Mouse (Mus musculus) kidney, embryonic 14.5 days (tissue): Measurements from ENCODE around the gene Ccdc24. TPM values are rescaled to one million over a fixed set of nuclear protein-coding genes. Genes with fewer than 3 reads are reported as not detected.

Source experiments
- ATAC-seq: fragments of 200-750 bp; cut with Nextera tagmentation; 2 replicates; pipeline ENCODE4 v1.8.0; 2017; ENCODE audit warnings: moderate number of reproducible peaks, mild to moderate bottlenecking, moderate TSS enrichment, moderate library complexity; ENCODE audit not compliant: low FRiP score, low TSS enrichment
- H3K27ac ChIP-seq: fragments of 300-500 bp; sonication (generic); 2 replicates; pipeline ENCODE4 v1.5.1; 2014; ENCODE audit warnings: low read depth, mild to moderate bottlenecking, low read length, moderate library complexity, mixed read lengths
- H3K27me3 ChIP-seq: fragments of 300-500 bp; sonication (generic); 2 replicates; pipeline ENCODE4 v1.6.1; 2014; ENCODE audit warnings: mild to moderate bottlenecking, low read length; ENCODE audit not compliant: control insufficient read depth, insufficient read depth
- H3K36me3 ChIP-seq: fragments of 300-500 bp; sonication (generic); 2 replicates; pipeline ENCODE4 v1.6.1; 2014; ENCODE audit warnings: low read length, mixed read lengths; ENCODE audit not compliant: control insufficient read depth, insufficient read depth
- H3K4me1 ChIP-seq: fragments of 300-500 bp; sonication (generic); 2 replicates; pipeline ENCODE4 v1.6.1; 2014; ENCODE audit warnings: low read length, mixed read lengths; ENCODE audit not compliant: control insufficient read depth, insufficient read depth
- H3K4me2 ChIP-seq: fragments of 300-500 bp; sonication (generic); replicated peaks from 2 replicates; pipeline ENCODE4 v1.6.1; 2014; ENCODE audit warnings: low read depth, mild to moderate bottlenecking, low read length
- H3K4me3 ChIP-seq: fragments of 300-500 bp; sonication (generic); 2 replicates; pipeline ENCODE4 v1.5.1; 2014; ENCODE audit warnings: mild to moderate bottlenecking, low read length
- H3K9ac ChIP-seq: fragments of 300-500 bp; sonication (generic); 2 replicates; pipeline ENCODE4 v1.6.1; 2014; ENCODE audit warnings: low read depth, mild to moderate bottlenecking, low read length, moderate library complexity
- H3K9me3 ChIP-seq: fragments of 300-500 bp; sonication (generic); 2 replicates; pipeline ENCODE4 v1.6.1; 2016; ENCODE audit warnings: low read length; ENCODE audit not compliant: control insufficient read depth
- WGBS: fragments of 180-500 bp; shearing (Covaris S2); extraction: QIAGEN DNeasy Blood & Tissue Kit; methylation state at CpG from one replicate; pipeline ENCODE4 v1.1.7; 2014; 5-methylcytosine and 5-hydroxymethylcytosine counted together
- polyA plus RNA-seq: library from polyadenylated mRNA; unstranded; fragments of >200 nt; fragmentation: Nextera tagmentation; extraction: Ambion mirVana; gene quantifications from 2 replicates; pipeline ENCODE4 v1.2.1, GENCODE M21; 2014

Ccdc24 gene
- polyA plus RNA-seq, 1 experiment from 2014 or later = 2.0 TPM

DNA sequence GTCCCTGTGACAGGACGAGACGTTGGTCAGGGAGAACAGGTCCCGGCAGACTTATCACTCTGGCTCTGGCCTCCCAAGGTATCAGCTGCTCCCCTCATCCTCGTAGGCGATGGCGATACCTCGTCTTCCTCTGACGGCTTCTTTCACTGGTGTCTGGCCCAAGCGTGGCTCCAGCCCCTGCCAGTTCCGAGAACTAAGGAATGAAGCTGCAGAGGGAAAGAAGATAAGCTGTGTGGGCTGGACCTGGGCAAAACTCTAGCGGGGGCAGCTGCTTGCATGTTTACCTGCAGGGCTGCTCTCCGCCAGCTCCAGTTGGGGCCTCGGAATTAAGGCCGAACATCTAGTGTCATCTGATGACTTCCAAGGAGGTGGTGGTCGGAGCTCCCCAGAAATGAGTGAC lies 17.1 kb upstream of the Ccdc24 start:
- Histone ChIP-seq H3K9ac (no peak overlapping the region), H3K4me2 (no peak overlapping the region), H3K27me3 (no peaks in the 10 kb centered on the region), H3K4me3 (no peak overlapping the region), H3K9me3 (no peaks in the 10 kb centered on the region), H3K36me3 (peaks cover 26% of the 10 kb centered on the region), H3K27ac (no peak overlapping the region), H3K4me1 (peaks cover 12% of the 10 kb centered on the region; the same call in 1 of the 2 replicates)
- ATAC-seq = no peak
- 90% methylated on average over 15 of the region's 15 CpGs for WGBS

DNA sequence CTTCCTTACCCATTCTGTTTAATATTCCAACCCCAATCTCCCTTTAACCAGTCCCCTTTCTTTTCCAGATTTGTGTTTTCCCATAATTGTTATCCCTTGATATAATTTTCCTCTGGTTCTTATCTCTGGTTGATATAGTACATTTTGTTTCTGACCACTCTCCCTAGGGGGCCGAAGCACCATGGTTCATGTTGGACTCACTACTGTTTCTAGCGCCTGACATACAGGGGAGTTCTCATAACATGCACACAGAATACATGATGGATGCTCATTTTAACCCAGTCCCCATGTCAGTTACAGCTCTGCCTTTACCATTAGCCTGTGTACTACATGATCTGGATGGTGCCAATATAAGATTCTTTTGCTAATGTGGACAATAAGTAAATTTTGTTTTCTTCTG lies 15.6 kb upstream of the Ccdc24 start:
- peaks cover 18% of the 10 kb centered on the region; the same call in 1 of the 2 replicates for H3K4me1 ChIP-seq
- 75% methylated on average over 2 of the region's 2 CpGs for WGBS
- H3K9ac ChIP-seq = no peak overlapping the region
- H3K9me3 ChIP-seq = no peaks in the 10 kb centered on the region
- H3K27ac ChIP-seq = no peak overlapping the region
- peaks cover 25% of the 10 kb centered on the region for H3K36me3 ChIP-seq
- no peaks in the 10 kb centered on the region for H3K27me3 ChIP-seq
- peak overlapping the region; percentile 53 for H3K4me2 ChIP-seq
- ATAC-seq = no peak
- no peak overlapping the region for H3K4me3 ChIP-seq

DNA sequence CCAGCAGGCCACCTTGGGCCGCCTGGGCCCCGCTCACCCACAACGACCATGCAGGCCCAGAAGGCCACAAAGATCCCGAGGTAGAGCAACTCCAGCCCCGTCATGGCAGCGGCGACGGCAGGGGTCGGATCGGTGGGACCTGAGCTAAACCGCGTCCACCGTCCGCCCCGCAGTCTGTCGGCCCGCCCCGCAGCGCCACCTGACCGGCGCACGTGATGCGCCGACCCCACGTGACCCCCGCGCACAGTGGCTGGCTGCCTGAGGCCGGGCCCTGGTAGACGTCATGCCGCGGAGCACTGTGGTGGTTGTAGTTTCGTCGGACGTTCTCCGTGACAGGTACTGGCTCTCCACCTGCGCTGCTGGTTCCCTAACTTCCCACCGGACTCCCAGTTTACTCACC lies 14.8 kb upstream of the Ccdc24 start, which contains the start of gene Atp6v0b:
TSS of gene Atp6v0b (minus strand) at position 201 of the 400 bp plus-strand sequence.
- peak within 1 kb of the TSS; percentile 77 for H3K4me3 ChIP-seq
- ATAC-seq = peak; percentile 85
- H3K36me3 ChIP-seq = peaks cover 25% of the 10 kb centered on the region
- peak within 1 kb of the TSS; percentile 53 for H3K4me2 ChIP-seq
- no peaks in the 10 kb centered on the region for H3K9me3 ChIP-seq
- H3K4me1 ChIP-seq = peaks cover 24% of the 10 kb centered on the region; the same call in 1 of the 2 replicates
- peak within 1 kb of the TSS; percentile 71 for H3K9ac ChIP-seq
- no peaks in the 10 kb centered on the region for H3K27me3 ChIP-seq
- under 1% methylated on average over 37 of the region's 37 CpGs for WGBS
- no peak within 1 kb of the TSS; the same call in 1 of the 2 replicates for H3K27ac ChIP-seq

DNA sequence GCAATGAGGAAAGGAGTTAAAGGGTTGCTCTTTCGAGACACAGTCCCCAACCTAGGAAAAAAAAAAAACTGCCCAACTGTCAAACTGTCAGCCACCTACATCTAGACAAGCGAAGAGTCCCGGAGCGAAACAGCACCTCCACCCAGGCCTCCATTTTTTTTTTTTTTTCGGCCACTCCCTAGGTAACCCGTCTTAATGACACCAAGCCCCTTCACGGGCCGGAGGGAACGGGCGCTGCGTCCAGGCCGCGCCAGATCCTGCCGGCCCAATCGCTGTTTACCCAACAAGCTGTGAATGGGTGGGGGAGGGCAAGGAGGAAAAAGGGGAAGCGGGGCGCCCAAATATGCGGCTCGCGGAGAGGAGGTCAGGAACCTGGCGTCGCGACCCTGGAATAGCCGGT lies 14.3 kb upstream of the Ccdc24 start:
- Histone ChIP-seq H3K9me3 (no peaks in the 10 kb centered on the region), H3K27me3 (no peaks in the 10 kb centered on the region), H3K4me3 (peak overlapping the region; percentile 77), H3K27ac (no peak overlapping the region; the same call in 1 of the 2 replicates), H3K4me2 (peak overlapping the region; percentile 53), H3K36me3 (peaks cover 25% of the 10 kb centered on the region), H3K4me1 (peaks cover 26% of the 10 kb centered on the region; the same call in 1 of the 2 replicates), H3K9ac (peak overlapping the region; percentile 71)
- WGBS = 3% methylated on average over 18 of the region's 24 CpGs
- ATAC-seq = no peak

DNA sequence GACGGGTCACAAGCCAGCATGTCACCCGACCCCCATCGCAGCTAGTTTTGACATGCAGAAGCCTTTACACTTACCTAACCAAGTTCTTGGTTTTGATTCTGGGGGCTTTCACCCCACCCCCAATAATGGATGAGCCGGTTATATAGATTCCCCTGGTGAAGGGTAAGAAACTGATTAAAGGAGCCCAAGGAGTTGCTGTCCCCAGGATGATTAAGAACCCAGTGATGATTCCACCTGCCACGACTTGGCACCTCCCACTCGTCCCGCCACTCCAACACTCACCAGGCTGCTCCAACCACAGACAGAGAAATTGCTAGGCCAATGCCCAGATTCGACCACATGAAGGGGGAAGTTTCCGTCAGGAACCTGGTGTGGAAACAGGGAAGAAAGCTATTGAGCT lies 13.6 kb upstream of the Ccdc24 start:
- Histone ChIP-seq H3K4me1 (peaks cover 23% of the 10 kb centered on the region; the same call in 1 of the 2 replicates), H3K4me2 (peak overlapping the region; percentile 53), H3K9ac (peak overlapping the region; percentile 71; the same call in 1 of the 2 replicates), H3K9me3 (no peaks in the 10 kb centered on the region), H3K36me3 (peaks cover 27% of the 10 kb centered on the region), H3K4me3 (peak overlapping the region; percentile 77; the same call in 1 of the 2 replicates), H3K27me3 (no peaks in the 10 kb centered on the region), H3K27ac (no peak overlapping the region)
- ATAC-seq = no peak
- 78% methylated on average over 9 of the region's 9 CpGs for WGBS

DNA sequence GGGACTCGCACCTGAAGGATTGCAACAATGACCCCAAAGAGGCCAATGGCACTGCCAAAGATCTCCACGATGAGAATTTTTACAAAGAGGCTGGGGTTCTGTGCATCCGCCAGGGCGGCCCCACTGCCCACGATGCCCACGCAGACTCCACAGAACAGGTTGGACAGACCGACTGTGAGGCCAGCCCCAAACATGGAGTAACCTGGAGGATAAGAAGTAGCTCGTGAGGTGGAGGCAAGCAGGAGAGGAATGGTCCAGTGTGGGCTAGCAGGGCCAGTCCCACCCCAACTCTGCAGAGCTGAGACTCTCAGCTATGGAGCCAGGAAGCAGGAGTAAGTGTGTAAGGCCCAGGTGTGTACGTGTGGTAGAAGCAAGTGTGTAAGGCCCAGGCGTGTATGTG lies 12.7 kb upstream of the Ccdc24 start:
- no peaks in the 10 kb centered on the region for H3K27me3 ChIP-seq
- no peak overlapping the region for H3K27ac ChIP-seq
- no peak overlapping the region for H3K9ac ChIP-seq
- no peak overlapping the region for H3K4me3 ChIP-seq
- 91% methylated on average over 10 of the region's 10 CpGs for WGBS
- no peak overlapping the region for H3K4me2 ChIP-seq
- no peaks in the 10 kb centered on the region for H3K9me3 ChIP-seq
- H3K36me3 ChIP-seq = peaks cover 35% of the 10 kb centered on the region
- H3K4me1 ChIP-seq = peaks cover 19% of the 10 kb centered on the region; the same call in 1 of the 2 replicates
- no peak for ATAC-seq

DNA sequence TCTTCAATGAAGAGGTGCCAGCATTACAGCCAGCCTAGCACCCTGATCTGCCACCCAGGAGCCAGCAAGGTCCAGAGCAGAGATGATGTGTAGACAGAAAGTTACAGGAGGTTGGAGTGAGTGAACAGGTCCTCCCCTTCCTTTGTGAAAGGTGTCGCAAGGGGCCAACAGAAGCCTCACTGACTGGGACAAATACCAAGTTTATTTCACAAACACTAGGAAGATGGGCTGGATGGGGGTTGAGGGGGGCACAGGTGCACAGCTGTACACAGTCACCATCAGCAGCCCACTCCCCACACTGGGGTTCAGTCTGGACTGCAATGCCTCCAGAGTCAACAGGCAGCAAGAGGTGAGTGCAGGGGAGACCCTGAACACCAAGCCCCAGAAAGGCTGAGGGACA lies 11.8 kb upstream of the Ccdc24 start:
- H3K36me3 ChIP-seq = peaks cover 36% of the 10 kb centered on the region
- H3K4me2 ChIP-seq = peak overlapping the region; percentile 87
- 100% methylated on average over 1 of the region's 1 CpGs for WGBS
- no peak overlapping the region for H3K27ac ChIP-seq
- no peaks in the 10 kb centered on the region for H3K9me3 ChIP-seq
- no peak overlapping the region for H3K4me3 ChIP-seq
- no peak overlapping the region; the same call in 1 of the 2 replicates for H3K9ac ChIP-seq
- peaks cover 19% of the 10 kb centered on the region; the same call in 1 of the 2 replicates for H3K4me1 ChIP-seq
- H3K27me3 ChIP-seq = no peaks in the 10 kb centered on the region
- no peak for ATAC-seq

DNA sequence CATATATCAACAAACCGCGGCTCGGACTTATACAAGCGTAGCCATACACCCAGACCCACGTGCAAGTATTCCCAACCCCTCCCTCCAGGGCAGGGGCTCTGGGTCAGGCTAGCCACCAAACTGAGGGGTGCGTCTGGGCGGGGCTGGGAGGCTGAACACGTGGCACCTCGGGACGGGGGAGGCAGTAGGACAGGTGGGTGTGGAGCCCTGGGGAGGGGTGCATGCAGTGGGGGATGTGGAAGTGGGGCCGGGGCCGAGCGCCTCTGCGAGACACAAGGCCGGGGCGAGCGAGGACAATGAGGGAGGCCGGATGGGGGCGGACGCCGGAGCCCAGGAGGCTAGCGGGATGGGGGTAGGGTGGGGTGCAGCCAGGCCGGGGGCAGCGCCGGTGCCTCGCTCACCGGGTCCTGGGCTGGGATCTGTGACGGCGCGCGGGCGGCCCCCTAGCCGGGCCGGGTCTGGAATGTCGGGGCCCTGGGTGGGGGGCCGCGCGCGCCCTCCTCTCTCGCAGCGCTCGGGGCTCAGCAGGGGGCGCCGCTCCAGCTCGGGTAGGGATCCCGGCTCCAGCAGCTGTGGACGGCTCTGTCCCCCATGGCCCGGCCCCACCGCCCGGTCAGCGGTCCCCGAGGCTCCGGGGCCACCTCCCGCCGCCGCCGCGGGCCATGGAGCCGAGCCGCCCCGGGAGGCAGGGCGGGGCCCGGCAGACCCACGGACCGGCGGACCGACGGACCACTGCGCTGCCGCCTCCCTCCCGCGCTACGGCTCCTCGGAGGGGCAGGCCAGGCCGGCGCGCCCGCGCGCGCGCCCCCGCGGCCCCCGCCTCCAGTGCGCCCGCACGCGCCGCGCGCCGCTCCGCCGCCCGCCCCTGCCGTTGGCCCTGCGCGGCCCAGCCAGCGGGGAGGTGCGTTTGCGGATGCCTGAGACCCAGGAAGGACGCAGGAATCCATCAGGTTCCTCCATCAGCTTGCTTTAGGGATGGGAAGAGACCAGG lies 10.6 kb upstream of the Ccdc24 start, which contains the start of gene B4galt2:
TSS of gene B4galt2 (minus strand) at position 787 of the 991 bp plus-strand sequence.
- peak within 1 kb of the TSS; percentile 87 for H3K4me2 ChIP-seq
- peak; percentile 51 for ATAC-seq
- H3K27ac ChIP-seq = 0 out of 2 replicates have a peak within 1 kb of the TSS, but pooled peaks have one; percentile 30
- H3K9ac ChIP-seq = peak within 1 kb of the TSS; percentile 89
- peak within 1 kb of the TSS; percentile 75 for H3K4me3 ChIP-seq
- under 1% methylated on average over 97 of the region's 103 CpGs for WGBS
- H3K9me3 ChIP-seq = no peaks in the 10 kb centered on the region
- no peaks in the 10 kb centered on the region for H3K27me3 ChIP-seq
- peaks cover 23% of the 10 kb centered on the region; the same call in 1 of the 2 replicates for H3K4me1 ChIP-seq
- H3K36me3 ChIP-seq = peaks cover 38% of the 10 kb centered on the region
